Mouse (Mus musculus): ENCODE measurements around the gene Chd2. TPM values are rescaled to one million over a fixed set of nuclear protein-coding genes. Genes with fewer than 3 reads are reported as not detected.
A peak's percentile ranks its signal among the peaks of the same experiment; 100 is the strongest.
"Not testable (repeated sequence)": the region's sequence is repeated elsewhere in the genome, so short reads cannot be mapped to it uniquely, and the experiment has no call there.

Chd2 gene
- polyA plus RNA-seq, 1 experiment from 2014 or later, result 34.6 TPM

- Histone ChIP-seq H3K4me2 (no peak overlapping the region), H3K36me3 (0 out of 2 replicates have a peak, but pooled peaks cover 4% of the 10 kb centered on the region), H3K27me3 (no peaks in the 10 kb centered on the region), H3K9ac (no peak overlapping the region), H3K9me3 (no peaks in the 10 kb centered on the region), H3K27ac (replicated peaks) (no peak overlapping the region; the same call in 1 of the 2 replicates), H3K4me1 (replicated peaks) (peaks cover 63% of the 10 kb centered on the region), H3K4me3 (no peak overlapping the region)
- ATAC-seq (ENCODE audit: low read depth), result no peak
- 77% methylated on average over 4 of the region's 4 CpGs for WGBS
Observed at GRCm38 (mm10) chr7:73535861-73536200, 5.8 kb downstream of the Chd2 start.

- 79% methylated on average over 2 of the region's 2 CpGs for WGBS
Observed at GRCm38 (mm10) chr7:73534937-73535860, 6.4 kb downstream of the Chd2 start.

GRCm38 (mm10) chr7:73533457-73533856, 8.2 kb downstream of the Chd2 start:
- H3K36me3 ChIP-seq, result 0 out of 2 replicates have a peak, but pooled peaks cover 7% of the 10 kb centered on the region
- H3K4me2 ChIP-seq, result no peak overlapping the region
- WGBS, result 62% methylated on average over 2 of the region's 2 CpGs
- no peak overlapping the region for H3K4me3 ChIP-seq
- ATAC-seq (ENCODE audit: low read depth), result no peak
- H3K9me3 ChIP-seq, result no peaks in the 10 kb centered on the region
- no peak overlapping the region for H3K9ac ChIP-seq
- H3K27me3 ChIP-seq, result no peaks in the 10 kb centered on the region
- peak overlapping the region; percentile 38 for H3K27ac ChIP-seq (replicated peaks)
- H3K4me1 ChIP-seq (replicated peaks), result peaks cover 74% of the 10 kb centered on the region

More at GRCm38 (mm10) chr7:73534937-73535860, 6.4 kb downstream of the Chd2 start:
- Histone ChIP-seq H3K9ac (no peak overlapping the region), H3K9me3 (no peaks in the 10 kb centered on the region), H3K4me3 (no peak overlapping the region), H3K36me3 (0 out of 2 replicates have a peak, but pooled peaks cover 4% of the 10 kb centered on the region), H3K4me1 (replicated peaks) (peaks cover 66% of the 10 kb centered on the region), H3K27me3 (no peaks in the 10 kb centered on the region), H3K27ac (replicated peaks) (peak overlapping the region; percentile 1; the same call in 1 of the 2 replicates), H3K4me2 (no peak overlapping the region)
- ATAC-seq (ENCODE audit: low read depth), result no peak

GRCm38 (mm10) chr7:73532916-73533315, 8.7 kb downstream of the Chd2 start:
- no peak overlapping the region for H3K9ac ChIP-seq
- 76% methylated on average over 3 of the region's 3 CpGs for WGBS
- H3K27me3 ChIP-seq, result no peaks in the 10 kb centered on the region
- ATAC-seq (ENCODE audit: low read depth), result no peak
- 0 out of 2 replicates have a peak, but pooled peaks cover 7% of the 10 kb centered on the region for H3K36me3 ChIP-seq
- peak overlapping the region; percentile 38; the same call in 1 of the 2 replicates for H3K27ac ChIP-seq (replicated peaks)
- no peaks in the 10 kb centered on the region for H3K9me3 ChIP-seq
- H3K4me1 ChIP-seq (replicated peaks), result peaks cover 74% of the 10 kb centered on the region
- no peak overlapping the region for H3K4me2 ChIP-seq
- H3K4me3 ChIP-seq, result no peak overlapping the region

- Histone ChIP-seq H3K4me2 (no peak overlapping the region), H3K27me3 (no peaks in the 10 kb centered on the region), H3K4me1 (replicated peaks) (peaks cover 72% of the 10 kb centered on the region), H3K36me3 (0 out of 2 replicates have a peak, but pooled peaks cover 7% of the 10 kb centered on the region), H3K27ac (replicated peaks) (peak overlapping the region; percentile 52), H3K4me3 (no peak overlapping the region), H3K9me3 (no peaks in the 10 kb centered on the region), H3K9ac (no peak overlapping the region)
- WGBS, result 80% methylated on average over 3 of the region's 3 CpGs
- no peak for ATAC-seq (ENCODE audit: low read depth)
Observed at GRCm38 (mm10) chr7:73532139-73532538, 9.5 kb downstream of the Chd2 start.

GRCm38 (mm10) chr7:73531506-73532093, 10.0 kb downstream of the Chd2 start:
- Histone ChIP-seq H3K4me2 (no peak overlapping the region), H3K4me3 (no peak overlapping the region), H3K4me1 (replicated peaks) (peaks cover 67% of the 10 kb centered on the region), H3K27me3 (no peaks in the 10 kb centered on the region), H3K9ac (no peak overlapping the region), H3K36me3 (0 out of 2 replicates have a peak, but pooled peaks cover 7% of the 10 kb centered on the region), H3K27ac (replicated peaks) (peak overlapping the region; percentile 52), H3K9me3 (no peaks in the 10 kb centered on the region)
- 80% methylated on average over 7 of the region's 7 CpGs for WGBS
- ATAC-seq (ENCODE audit: low read depth), result no peak

- no peak overlapping the region for H3K4me2 ChIP-seq
- H3K9me3 ChIP-seq, result no peaks in the 10 kb centered on the region
- H3K27me3 ChIP-seq, result no peaks in the 10 kb centered on the region
- H3K4me3 ChIP-seq, result no peak overlapping the region
- H3K9ac ChIP-seq, result no peak overlapping the region
- 88% methylated on average over 5 of the region's 5 CpGs for WGBS
- no peak for ATAC-seq (ENCODE audit: low read depth)
- H3K4me1 ChIP-seq (replicated peaks), result peaks cover 62% of the 10 kb centered on the region
- peak overlapping the region; percentile 52; the same call in 1 of the 2 replicates for H3K27ac ChIP-seq (replicated peaks)
- 0 out of 2 replicates have a peak, but pooled peaks cover 7% of the 10 kb centered on the region for H3K36me3 ChIP-seq
Observed at GRCm38 (mm10) chr7:73530846-73531245, 10.8 kb downstream of the Chd2 start.

- Histone ChIP-seq H3K9me3 (no peaks in the 10 kb centered on the region), H3K27ac (replicated peaks) (no peak overlapping the region; the same call in 1 of the 2 replicates), H3K4me1 (replicated peaks) (peaks cover 55% of the 10 kb centered on the region), H3K36me3 (0 out of 2 replicates have a peak, but pooled peaks cover 6% of the 10 kb centered on the region), H3K9ac (no peak overlapping the region), H3K4me2 (no peak overlapping the region), H3K4me3 (no peak overlapping the region), H3K27me3 (no peaks in the 10 kb centered on the region)
- ATAC-seq (ENCODE audit: low read depth), result no peak
- WGBS, result 93% methylated on average over 5 of the region's 5 CpGs
Observed at GRCm38 (mm10) chr7:73530164-73530563, 11.5 kb downstream of the Chd2 start.

GRCm38 (mm10) chr7:73529261-73529660, 12.4 kb downstream of the Chd2 start:
- no peaks in the 10 kb centered on the region for H3K9me3 ChIP-seq
- WGBS, result 93% methylated on average over 6 of the region's 6 CpGs
- 0 out of 2 replicates have a peak, but pooled peaks cover 3% of the 10 kb centered on the region for H3K36me3 ChIP-seq
- H3K27me3 ChIP-seq, result no peaks in the 10 kb centered on the region
- peaks cover 55% of the 10 kb centered on the region for H3K4me1 ChIP-seq (replicated peaks)
- H3K4me2 ChIP-seq, result no peak overlapping the region
- H3K27ac ChIP-seq (replicated peaks), result no peak overlapping the region
- H3K9ac ChIP-seq, result no peak overlapping the region
- ATAC-seq (ENCODE audit: low read depth), result no peak
- H3K4me3 ChIP-seq, result no peak overlapping the region

GRCm38 (mm10) chr7:73528377-73528894, 13.2 kb downstream of the Chd2 start:
- H3K4me3 ChIP-seq; H3K4me2 ChIP-seq; H3K27ac ChIP-seq (replicated peaks); H3K9me3 ChIP-seq; H3K9ac ChIP-seq; H3K36me3 ChIP-seq; ATAC-seq (ENCODE audit: low read depth); H3K27me3 ChIP-seq: not testable (repeated sequence)
- 90% methylated on average over 7 of the region's 7 CpGs for WGBS
- H3K4me1 ChIP-seq (replicated peaks), result peaks cover 47% of the 10 kb centered on the region

- H3K9ac ChIP-seq, result no peak overlapping the region
- H3K4me1 ChIP-seq (replicated peaks), result peaks cover 35% of the 10 kb centered on the region
- ATAC-seq (ENCODE audit: low read depth), result no peak
- no peak overlapping the region for H3K4me2 ChIP-seq
- no peaks in the 10 kb centered on the region for H3K9me3 ChIP-seq
- 87% methylated on average over 4 of the region's 4 CpGs for WGBS
- no peak overlapping the region for H3K27ac ChIP-seq (replicated peaks)
- 0 out of 2 replicates have a peak, but pooled peaks cover 3% of the 10 kb centered on the region for H3K36me3 ChIP-seq
- no peak overlapping the region for H3K4me3 ChIP-seq
- H3K27me3 ChIP-seq, result no peaks in the 10 kb centered on the region
Observed at GRCm38 (mm10) chr7:73527225-73527624, 14.4 kb downstream of the Chd2 start.

- Histone ChIP-seq H3K4me2 (no peak overlapping the region), H3K27ac (replicated peaks) (peak overlapping the region; percentile 86), H3K9ac (no peak overlapping the region), H3K36me3 (0 out of 2 replicates have a peak, but pooled peaks cover 4% of the 10 kb centered on the region), H3K4me3 (no peak overlapping the region), H3K9me3 (no peaks in the 10 kb centered on the region), H3K27me3 (no peaks in the 10 kb centered on the region), H3K4me1 (replicated peaks) (peaks cover 31% of the 10 kb centered on the region)
- 34% methylated on average over 9 of the region's 9 CpGs for WGBS
- peak; percentile 58; the same call in 1 of the 2 replicates for ATAC-seq (ENCODE audit: low read depth)
Observed at GRCm38 (mm10) chr7:73524454-73524952, 17.1 kb downstream of the Chd2 start.
